Mouse (Mus musculus) activated CD4-positive, CD25-positive, alpha-beta regulatory T cell, adult 9 weeks (primary cell): ENCODE results near the gene Sgk2. TPM values are rescaled to one million over a fixed set of nuclear protein-coding genes. Genes with fewer than 3 reads are reported as not detected.

Experiments
- polyA plus RNA-seq: library from polyadenylated mRNA; unstranded; fragments of 100-300 nt; shearing (Covaris generic); gene quantifications from one replicate; pipeline ENCODE4 v1.2.1, GENCODE M21; 2017

Gene Sgk2
- not detected for polyA plus RNA-seq

GRCm38 (mm10) chr2:162987218-162987617 lies at the start of gene Sgk2:
Gene Sgk2, plus strand, starts transcription at chr2:162987330.

GRCm38 (mm10) chr2:162943148-162943846 lies 43.8 kb upstream of the Sgk2 start, which contains the start of gene L3mbtl1:
Gene L3mbtl1, plus strand, starts transcription at chr2:162943472.

GRCm38 (mm10) chr2:163016916-163017743 lies 30.0 kb downstream of the Sgk2 start, which contains the start of gene Ift52:
Gene Ift52, plus strand, starts transcription at chr2:163017354.

GRCm38 (mm10) chr2:163054335-163054840 lies 67.3 kb downstream of the Sgk2 start, which contains the start of gene Mybl2:
Gene Mybl2, plus strand, starts transcription at chr2:163054687.

Other genes with a start within 250 kb of the Sgk2 start
- 49.7 TPM for gene Srsf6, start 55.8 kb upstream of the Sgk2 start, polyA plus RNA-seq
- not detected for gene L3mbtl1, start 43.9 kb upstream of the Sgk2 start, polyA plus RNA-seq
- gene Ift52, start 30.0 kb downstream of the Sgk2 start, polyA plus RNA-seq: 65.6 TPM
- 5.1 TPM for gene Mybl2, start 67.4 kb downstream of the Sgk2 start, polyA plus RNA-seq
- gene Gtsf1l, start 100.5 kb downstream of the Sgk2 start, polyA plus RNA-seq: not detected
- 15.7 TPM for gene Tox2, start 215.8 kb downstream of the Sgk2 start, polyA plus RNA-seq